Mouse (Mus musculus) thymus, adult 2 months (tissue): ENCODE data around the gene Gpr173. TPM values are rescaled to one million over a fixed set of nuclear protein-coding genes. Genes with fewer than 3 reads are reported as not detected.

Source experiments
- DNase-seq: peaks from one replicate; pipeline ENCODE4 v3.0.0; 2021
- H3K27ac ChIP-seq: fragments of 200-500 bp; 2 replicates; pipeline ENCODE4 v1.5.1; 2012; ENCODE audit warnings: low read length, control low read depth; ENCODE audit not compliant: control insufficient read depth, insufficient read depth
- H3K27me3 ChIP-seq: fragments of 200-500 bp; 2 replicates; pipeline ENCODE4 v1.6.1; 2012; ENCODE audit warnings: mild to moderate bottlenecking, low read length, moderate library complexity, mixed read lengths; ENCODE audit not compliant: control insufficient read depth, insufficient read depth
- H3K36me3 ChIP-seq: fragments of 200-500 bp; 2 replicates; pipeline ENCODE4 v1.6.1; 2012; ENCODE audit warnings: mild to moderate bottlenecking, low read length, moderate library complexity; ENCODE audit not compliant: control insufficient read depth, insufficient read depth
- H3K4me1 ChIP-seq: fragments of 200-500 bp; replicated peaks from 2 replicates; pipeline ENCODE4 v1.6.1; 2012; ENCODE audit warnings: low read length; ENCODE audit not compliant: control insufficient read depth, insufficient read depth
- H3K4me3 ChIP-seq: fragments of 200-500 bp; 2 replicates; pipeline ENCODE4 v1.5.1; 2012; ENCODE audit warnings: mild to moderate bottlenecking, low read length, control low read depth, moderate library complexity; ENCODE audit not compliant: control insufficient read depth, insufficient read depth
- CTCF ChIP-seq: fragments of 200-500 bp; IDR thresholded peaks from 2 replicates; pipeline ENCODE4 v1.5.1; 2012; ENCODE audit warnings: mild to moderate bottlenecking, control low read depth, low read length, moderate library complexity, borderline replicate concordance; ENCODE audit not compliant: control insufficient read depth, poor library complexity, insufficient read depth; ENCODE audit errors: extremely low read depth
- POLR2A ChIP-seq: fragments of 200-500 bp; IDR thresholded peaks from 2 replicates; pipeline ENCODE4 v1.6.1; 2012; ENCODE audit warnings: mild to moderate bottlenecking, low read length, control low read depth, moderate library complexity; ENCODE audit not compliant: control insufficient read depth, poor library complexity, insufficient read depth; ENCODE audit errors: extremely low read depth
- WGBS: fragments of 180-500 bp; shearing (Covaris S2); methylation state at CpG from one replicate; pipeline ENCODE4 v1.1.7; 2018; 5-methylcytosine and 5-hydroxymethylcytosine counted together
- polyA plus RNA-seq: library from polyadenylated mRNA; depleted of rRNA; stranded (reverse); fragments of >200 nt; gene quantifications from 2 replicates; pipeline ENCODE4 v1.2.3, GENCODE M21; 2012

Gpr173 gene
- polyA plus RNA-seq, 1 experiment: 1.1 TPM

DNA sequence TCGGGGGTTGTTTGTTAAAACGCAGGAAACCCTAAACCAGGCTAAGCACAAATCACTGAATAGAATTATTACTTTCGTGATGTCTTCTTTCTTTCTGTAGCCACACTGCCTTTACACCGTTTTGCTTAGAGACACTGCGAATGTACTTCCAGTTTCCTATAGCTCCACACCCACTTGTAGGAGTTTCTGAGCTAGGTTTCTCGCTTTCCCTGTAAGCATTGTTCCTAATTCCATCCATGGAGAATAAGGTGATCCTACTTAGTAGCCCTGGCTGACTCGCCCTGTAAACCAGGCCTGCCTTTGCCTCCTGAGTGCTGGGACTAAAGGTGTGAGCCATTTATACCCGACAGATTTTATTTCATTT, 40.8 kb downstream of the Gpr173 start:
- Histone ChIP-seq H3K4me1 (no peaks in the 10 kb centered on the region), H3K27ac (no peak overlapping the region), H3K27me3 (no peaks in the 10 kb centered on the region), H3K4me3 (no peak overlapping the region), H3K36me3 (no peaks in the 10 kb centered on the region)
- 22% methylated on average over 8 of the region's 8 CpGs for WGBS
- no peak for DNase-seq
- no peak for TF ChIP-seq CTCF
- TF ChIP-seq POLR2A: no peak

- Histone ChIP-seq H3K36me3 (no peaks in the 10 kb centered on the region), H3K4me3 (peak within 1 kb of the TSS; percentile 93), H3K27ac (no peak within 1 kb of the TSS), H3K27me3 (no peaks in the 10 kb centered on the region), H3K4me1 (no peaks in the 10 kb centered on the region)
- peak; percentile 58 for DNase-seq
- WGBS: 1% methylated on average over 29 of the region's 29 CpGs
- TF ChIP-seq POLR2A (no peak), CTCF (no peak)
Observed at GRCm38 (mm10) chrX:152326996-152327688, 41.4 kb downstream of the Gpr173 start, which contains the start of gene Kantr. Gene Kantr, minus strand, starts transcription at chrX:152327495.

DNA sequence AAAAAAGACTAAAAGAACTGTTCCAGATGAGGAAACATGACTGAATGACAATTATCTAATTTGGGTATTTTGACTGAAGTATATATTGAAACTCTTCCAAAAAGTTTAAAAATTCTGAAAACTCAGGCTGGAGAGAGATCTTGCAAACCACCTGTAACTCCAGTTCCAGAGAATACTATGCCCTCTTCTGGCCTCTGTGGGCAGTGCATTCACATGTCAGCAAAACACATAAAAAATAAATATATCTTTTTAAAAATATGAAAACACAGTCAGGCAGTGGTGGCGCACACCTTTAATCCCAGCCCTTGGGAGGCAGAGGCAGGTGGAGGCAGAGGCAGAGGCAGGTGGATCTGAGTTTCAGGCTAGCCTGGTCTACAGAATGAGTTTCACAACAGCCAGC, 44.9 kb downstream of the Gpr173 start:
- no peaks in the 10 kb centered on the region for H3K4me1 ChIP-seq
- H3K4me3 ChIP-seq: no peak overlapping the region
- no peaks in the 10 kb centered on the region for H3K36me3 ChIP-seq
- H3K27me3 ChIP-seq: no peaks in the 10 kb centered on the region
- TF ChIP-seq CTCF (no peak), POLR2A (no peak)
- no peak overlapping the region for H3K27ac ChIP-seq
- 94% methylated on average over 1 of the region's 1 CpGs for WGBS
- DNase-seq: peak; percentile 10

DNA sequence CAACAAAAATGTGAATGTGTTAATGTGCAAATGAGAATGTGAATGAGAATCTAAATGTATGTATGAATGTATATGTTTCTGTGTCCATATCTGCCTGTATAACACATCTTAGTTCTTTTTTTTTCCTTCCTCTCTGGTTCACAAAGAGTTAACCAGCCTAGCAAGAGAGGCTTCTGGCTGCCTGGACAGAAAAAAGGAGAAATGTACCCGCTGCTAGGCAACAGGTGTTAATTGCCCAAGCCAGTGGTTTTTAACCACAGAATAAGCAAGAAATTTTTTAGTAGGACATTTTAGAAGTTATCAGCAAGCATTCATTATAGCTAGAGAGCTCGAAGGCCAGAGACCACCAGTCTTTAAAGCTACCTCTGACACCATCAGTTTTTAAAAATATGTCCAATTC, 45.7 kb downstream of the Gpr173 start:
- H3K36me3 ChIP-seq: no peaks in the 10 kb centered on the region
- no peaks in the 10 kb centered on the region for H3K4me1 ChIP-seq
- no peak overlapping the region for H3K4me3 ChIP-seq
- TF ChIP-seq CTCF: no peak
- TF ChIP-seq POLR2A: no peak
- H3K27ac ChIP-seq: no peak overlapping the region
- no peak for DNase-seq
- H3K27me3 ChIP-seq: no peaks in the 10 kb centered on the region
- WGBS: 5% methylated on average over 2 of the region's 2 CpGs

GRCm38 (mm10) chrX:152320535-152320934, 48.0 kb downstream of the Gpr173 start:
- WGBS: 98% methylated on average over 4 of the region's 4 CpGs
- no peak overlapping the region for H3K4me3 ChIP-seq
- H3K36me3 ChIP-seq: no peaks in the 10 kb centered on the region
- H3K27me3 ChIP-seq: no peaks in the 10 kb centered on the region
- H3K27ac ChIP-seq: no peak overlapping the region
- TF ChIP-seq POLR2A (no peak), CTCF (no peak)
- no peak for DNase-seq
- no peaks in the 10 kb centered on the region for H3K4me1 ChIP-seq

GRCm38 (mm10) chrX:152307942-152308341, 60.6 kb downstream of the Gpr173 start:
- H3K36me3 ChIP-seq: no peaks in the 10 kb centered on the region
- DNase-seq: peak; percentile 23
- no peaks in the 10 kb centered on the region for H3K27me3 ChIP-seq
- TF ChIP-seq POLR2A (no peak), CTCF (no peak)
- no peaks in the 10 kb centered on the region for H3K4me1 ChIP-seq
- H3K27ac ChIP-seq: no peak overlapping the region
- H3K4me3 ChIP-seq: no peak overlapping the region
- WGBS: 72% methylated on average over 2 of the region's 2 CpGs

DNA sequence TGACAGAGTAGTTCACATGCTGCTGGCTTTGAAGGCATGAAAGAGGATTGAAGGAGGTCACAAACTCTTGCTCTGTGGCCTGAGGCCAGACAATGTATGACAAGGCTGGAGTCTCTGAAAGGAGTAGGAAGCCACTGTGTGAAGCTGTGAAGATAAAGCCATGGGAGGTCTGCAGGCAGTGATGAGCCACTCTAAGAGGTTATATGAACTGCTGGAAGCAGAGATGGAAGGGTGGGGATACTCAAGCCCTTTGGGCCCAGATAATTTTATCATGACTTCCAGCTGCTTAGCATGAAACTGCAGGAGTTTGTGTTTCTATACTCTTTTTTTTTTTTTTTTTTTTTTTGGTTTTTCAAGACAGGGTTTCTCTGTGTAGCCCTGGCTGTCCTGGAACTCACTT, 61.1 kb downstream of the Gpr173 start:
- TF ChIP-seq POLR2A (no peak), CTCF (no peak)
- Histone ChIP-seq H3K27me3 (no peaks in the 10 kb centered on the region), H3K4me3 (no peak overlapping the region), H3K4me1 (no peaks in the 10 kb centered on the region), H3K27ac (no peak overlapping the region), H3K36me3 (no peaks in the 10 kb centered on the region)
- no peak for DNase-seq
